Mouse (Mus musculus): Measurements from ENCODE around the gene Gm13101. TPM values are rescaled to one million over a fixed set of nuclear protein-coding genes. Genes with fewer than 3 reads are reported as not detected.
"Not testable (repeated sequence)": the region's sequence is repeated elsewhere in the genome, so short reads cannot be mapped to it uniquely, and the experiment has no call there.

Gene Gm13101
- polyA plus RNA-seq (2012; rRNA removed): not detected in 2 replicates

- not testable (repeated sequence) for H3K27me3 ChIP-seq (ENCODE audit: control insufficient read depth, insufficient read depth, low read length); H3K4me1 ChIP-seq (replicated peaks; ENCODE audit: control insufficient read depth, insufficient read depth, low read length); DNase-seq; H3K36me3 ChIP-seq (ENCODE audit: control insufficient read depth, insufficient read depth, low read length); H3K4me3 ChIP-seq (ENCODE audit: control insufficient read depth, insufficient read depth, low read length); H3K27ac ChIP-seq (ENCODE audit: control insufficient read depth, insufficient read depth, low read length)
- 45% methylated on average over 2 of the region's 2 CpGs for WGBS
Measured at GRCm38 (mm10) chr4:143966850-143967249, at the start of gene Gm13101. TSS of gene Gm13101 (minus strand) at chr4:143966950.

- H3K36me3 ChIP-seq (ENCODE audit: control insufficient read depth, insufficient read depth, low read length); H3K4me1 ChIP-seq (replicated peaks; ENCODE audit: control insufficient read depth, insufficient read depth, low read length); H3K27me3 ChIP-seq (ENCODE audit: control insufficient read depth, insufficient read depth, low read length); DNase-seq; H3K4me3 ChIP-seq (ENCODE audit: control insufficient read depth, insufficient read depth, low read length); H3K27ac ChIP-seq (ENCODE audit: control insufficient read depth, insufficient read depth, low read length): not testable (repeated sequence)
- 67% methylated on average over 3 of the region's 3 CpGs for WGBS
Measured at GRCm38 (mm10) chr4:143994269-143994668, 27.5 kb upstream of the Gm13101 start, which contains the start of gene Pramef17. TSS of gene Pramef17 (minus strand) at chr4:143994369.

DNA sequence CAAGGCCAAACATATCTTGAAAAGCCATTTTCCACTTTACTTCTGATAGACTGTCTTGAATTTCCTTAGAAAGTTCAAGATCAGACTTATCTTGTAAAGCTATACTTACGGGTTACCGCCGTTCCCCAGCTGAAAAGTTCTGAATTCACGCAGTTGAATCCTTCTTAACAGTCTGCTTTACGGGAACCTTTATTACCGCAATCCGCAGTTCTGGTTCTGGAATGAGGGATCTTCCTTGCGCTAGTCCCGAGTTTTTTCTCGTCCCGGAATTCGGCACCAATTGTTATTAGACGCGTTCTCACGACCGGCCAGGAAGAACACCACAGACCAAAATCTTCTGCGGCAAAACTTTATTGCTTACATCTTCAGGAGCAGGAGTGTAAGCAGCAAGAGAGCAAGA is 21.4 kb upstream of the Gm13101 start:
- H3K27me3 ChIP-seq (ENCODE audit: control insufficient read depth, insufficient read depth, low read length); H3K27ac ChIP-seq (ENCODE audit: control insufficient read depth, insufficient read depth, low read length); H3K4me3 ChIP-seq (ENCODE audit: control insufficient read depth, insufficient read depth, low read length); H3K36me3 ChIP-seq (ENCODE audit: control insufficient read depth, insufficient read depth, low read length); H3K4me1 ChIP-seq (replicated peaks; ENCODE audit: control insufficient read depth, insufficient read depth, low read length): not testable (repeated sequence)
- 97% methylated on average over 17 of the region's 17 CpGs for WGBS
- DNase-seq: peak; percentile 52

GRCm38 (mm10) chr4:143987475-143987941 is 20.8 kb upstream of the Gm13101 start:
- H3K4me3 ChIP-seq (ENCODE audit: control insufficient read depth, insufficient read depth, low read length); H3K4me1 ChIP-seq (replicated peaks; ENCODE audit: control insufficient read depth, insufficient read depth, low read length); H3K27me3 ChIP-seq (ENCODE audit: control insufficient read depth, insufficient read depth, low read length); H3K27ac ChIP-seq (ENCODE audit: control insufficient read depth, insufficient read depth, low read length); H3K36me3 ChIP-seq (ENCODE audit: control insufficient read depth, insufficient read depth, low read length): not testable (repeated sequence)
- 94% methylated on average over 15 of the region's 17 CpGs for WGBS
- DNase-seq: peak; percentile 18

DNA sequence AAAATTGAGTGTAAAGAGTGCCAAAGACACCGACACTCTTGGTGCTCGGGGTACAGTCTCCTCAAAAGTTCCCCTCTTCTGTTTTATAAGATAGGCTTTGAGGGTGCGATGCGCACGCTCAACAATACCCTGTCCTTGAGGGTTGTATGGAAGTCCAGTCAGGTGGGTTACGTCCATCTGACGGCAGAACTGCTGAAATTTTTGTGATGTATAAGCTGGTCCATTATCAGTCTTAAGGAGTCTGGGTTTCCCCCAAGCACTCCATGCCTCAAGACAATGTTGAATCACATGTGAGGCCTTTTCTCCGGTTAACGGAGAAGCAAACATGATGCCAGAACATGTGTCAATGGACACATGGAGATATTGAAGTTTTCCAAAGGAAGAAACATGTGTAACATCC is 19.0 kb upstream of the Gm13101 start:
- not testable (repeated sequence) for H3K4me1 ChIP-seq (replicated peaks; ENCODE audit: control insufficient read depth, insufficient read depth, low read length); H3K36me3 ChIP-seq (ENCODE audit: control insufficient read depth, insufficient read depth, low read length); H3K27me3 ChIP-seq (ENCODE audit: control insufficient read depth, insufficient read depth, low read length); H3K27ac ChIP-seq (ENCODE audit: control insufficient read depth, insufficient read depth, low read length); H3K4me3 ChIP-seq (ENCODE audit: control insufficient read depth, insufficient read depth, low read length)
- WGBS: 98% methylated on average over 7 of the region's 9 CpGs
- DNase-seq: peak; percentile 4

DNA sequence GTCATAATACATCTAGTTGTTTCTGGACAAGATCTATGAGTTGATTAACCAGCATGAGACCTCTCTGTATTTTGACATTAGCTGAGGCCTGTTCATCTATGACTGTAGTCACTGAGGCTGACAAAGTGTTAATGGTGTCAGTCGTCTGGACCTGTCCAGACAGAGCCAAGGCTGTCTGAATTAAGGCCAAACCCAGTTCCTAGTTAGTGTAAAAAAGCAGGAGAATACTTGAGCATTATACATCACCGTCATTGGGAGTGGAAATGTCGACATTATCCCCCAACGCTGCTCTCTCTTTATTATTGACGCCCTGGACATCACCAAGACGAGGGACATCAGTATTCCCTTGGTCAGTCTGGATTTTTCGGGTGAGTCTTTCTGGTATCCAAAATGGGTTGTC is 18.4 kb upstream of the Gm13101 start:
- not testable (repeated sequence) for H3K27me3 ChIP-seq (ENCODE audit: control insufficient read depth, insufficient read depth, low read length); H3K4me3 ChIP-seq (ENCODE audit: control insufficient read depth, insufficient read depth, low read length); H3K4me1 ChIP-seq (replicated peaks; ENCODE audit: control insufficient read depth, insufficient read depth, low read length); H3K36me3 ChIP-seq (ENCODE audit: control insufficient read depth, insufficient read depth, low read length); H3K27ac ChIP-seq (ENCODE audit: control insufficient read depth, insufficient read depth, low read length)
- peak; percentile 9 for DNase-seq
- WGBS: no CpG with 5 or more reads among the region's 7 CpGs

- not testable (repeated sequence) for H3K4me3 ChIP-seq (ENCODE audit: control insufficient read depth, insufficient read depth, low read length); H3K27me3 ChIP-seq (ENCODE audit: control insufficient read depth, insufficient read depth, low read length); DNase-seq; H3K27ac ChIP-seq (ENCODE audit: control insufficient read depth, insufficient read depth, low read length); H3K4me1 ChIP-seq (replicated peaks; ENCODE audit: control insufficient read depth, insufficient read depth, low read length); H3K36me3 ChIP-seq (ENCODE audit: control insufficient read depth, insufficient read depth, low read length)
- WGBS: 56% methylated on average over 1 of the region's 1 CpGs
Measured at GRCm38 (mm10) chr4:143983446-143983845, 16.7 kb upstream of the Gm13101 start.

GRCm38 (mm10) chr4:143950916-143951315 is 15.8 kb downstream of the Gm13101 start, which contains the start of gene Pramef25:
TSS of gene Pramef25 (minus strand) at chr4:143951016.
- WGBS: 92% methylated on average over 1 of the region's 1 CpGs
- not testable (repeated sequence) for DNase-seq; H3K27me3 ChIP-seq (ENCODE audit: control insufficient read depth, insufficient read depth, low read length); H3K27ac ChIP-seq (ENCODE audit: control insufficient read depth, insufficient read depth, low read length); H3K36me3 ChIP-seq (ENCODE audit: control insufficient read depth, insufficient read depth, low read length); H3K4me3 ChIP-seq (ENCODE audit: control insufficient read depth, insufficient read depth, low read length); H3K4me1 ChIP-seq (replicated peaks; ENCODE audit: control insufficient read depth, insufficient read depth, low read length)

Other genes with a start within 250 kb of the Gm13101 start
- not detected in 2 replicates for gene Gm13078, start 247.5 kb downstream of the Gm13101 start, polyA plus RNA-seq (2012; rRNA removed)
- not detected in 2 replicates for gene Gm13023, start 177.6 kb downstream of the Gm13101 start, polyA plus RNA-seq (2012; rRNA removed)
- gene Gm13084, start 150.9 kb downstream of the Gm13101 start, polyA plus RNA-seq (2012; rRNA removed): not detected in 2 replicates
- gene Gm13103, start 120.5 kb downstream of the Gm13101 start, polyA plus RNA-seq (2012; rRNA removed): not detected in 2 replicates
- gene Pramef6, start 66.6 kb downstream of the Gm13101 start, polyA plus RNA-seq (2012; rRNA removed): not detected in 2 replicates
- not detected in 2 replicates for gene Pramef25, start 15.9 kb downstream of the Gm13101 start, polyA plus RNA-seq (2012; rRNA removed)
- not detected in 2 replicates for gene Pramef17, start 27.4 kb upstream of the Gm13101 start, polyA plus RNA-seq (2012; rRNA removed)
- not detected in 2 replicates for gene Pramel4, start 92.2 kb upstream of the Gm13101 start, polyA plus RNA-seq (2012; rRNA removed)
- gene Gm13102, start 139.5 kb upstream of the Gm13101 start, polyA plus RNA-seq (2012; rRNA removed): not detected in 2 replicates
- not detected in 2 replicates for gene Oog3, start 195.7 kb upstream of the Gm13101 start, polyA plus RNA-seq (2012; rRNA removed)
- gene Oog2, start 223.8 kb upstream of the Gm13101 start, polyA plus RNA-seq (2012; rRNA removed): not detected in 2 replicates
- not detected in 2 replicates for gene C87977, start 246.4 kb upstream of the Gm13101 start, polyA plus RNA-seq (2012; rRNA removed)

Data from thymus, adult 2 months (tissue).